Mouse (Mus musculus) erythroblast, embryonic 14.5 days (primary cell): ENCODE results near the gene Aire.
"Not testable (repeated sequence)": the region's sequence is repeated elsewhere in the genome, so short reads cannot be mapped to it uniquely, and the experiment has no call there.

Experiments
- GATA1 ChIP-seq: IDR thresholded peaks from 2 replicates; pipeline ENCODE4 v1.6.1; 2012; ENCODE audit warnings: low read length, inconsistent platforms, mixed read lengths
- TAL1 ChIP-seq: IDR thresholded peaks from 3 replicates; pipeline ENCODE4 v1.6.1; 2012; ENCODE audit warnings: low read length, inconsistent platforms, mixed read lengths

DNA sequence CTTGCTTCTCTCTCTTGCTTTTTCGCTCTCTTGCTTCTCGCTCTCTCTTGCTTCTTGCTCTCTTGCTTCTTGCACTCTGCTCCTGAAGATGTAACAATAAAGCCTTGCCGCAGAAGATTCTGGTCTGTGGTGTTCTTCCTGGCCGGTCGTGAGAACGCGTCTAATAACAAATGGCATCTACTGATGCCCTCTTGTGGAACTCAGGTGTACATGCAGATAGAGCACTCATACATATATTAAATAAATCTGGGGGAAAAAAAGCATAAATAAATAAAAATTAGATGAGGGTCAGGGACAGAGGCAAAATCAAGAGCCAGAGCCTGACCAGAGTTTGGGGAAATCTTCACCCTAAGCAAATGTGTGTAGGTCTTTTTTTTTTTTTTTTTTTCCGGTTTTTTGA, 18.0 kb downstream of the Aire start:
- not testable (repeated sequence) for TF ChIP-seq GATA1, TAL1
